Mouse (Mus musculus): Measurements from ENCODE around the gene B230217C12Rik. TPM values are rescaled to one million over a fixed set of nuclear protein-coding genes. Genes with fewer than 3 reads are reported as not detected.
"Not testable (repeated sequence)": the region's sequence is repeated elsewhere in the genome, so short reads cannot be mapped to it uniquely, and the experiment has no call there.

The B230217C12Rik gene
- total RNA-seq, 2 experiments from 2014 or later, result 0.84 to 1.0 TPM

- peak; percentile 70 to 76 for DNase-seq
- intact Hi-C loops (cut with DNase I), result no loop called here
Measured at GRCm38 (mm10) chr11:97822840-97823603, 17.6 kb upstream of the B230217C12Rik start.

DNA sequence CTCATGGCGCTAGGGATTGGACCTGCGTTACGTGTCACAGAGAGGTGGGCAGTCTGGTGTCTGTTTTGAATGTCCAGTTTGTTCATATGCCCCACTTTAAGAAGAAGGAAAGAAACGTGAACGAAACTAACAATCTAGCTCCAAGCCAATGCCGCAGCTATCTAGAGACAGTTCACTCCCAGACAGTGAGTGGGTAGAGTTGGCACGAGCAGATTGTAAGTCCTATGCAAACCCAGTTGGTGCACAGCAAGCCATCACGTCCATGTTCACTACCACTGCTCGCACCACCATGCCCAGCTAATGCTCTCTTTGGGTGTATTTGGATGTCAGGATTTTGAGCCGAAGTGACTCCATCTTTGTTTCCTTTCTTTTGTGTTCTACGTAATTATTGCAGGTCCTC is 16.4 kb upstream of the B230217C12Rik start:
- intact Hi-C loops (cut with DNase I), result no loop called here

GRCm38 (mm10) chr11:97824895-97825294 is 15.7 kb upstream of the B230217C12Rik start:
- DNase-seq, result no peak
- intact Hi-C loops (cut with DNase I), result no loop called here

More for the DNA sequence above, 16.4 kb upstream of the B230217C12Rik start:
- DNase-seq, result no peak

DNA sequence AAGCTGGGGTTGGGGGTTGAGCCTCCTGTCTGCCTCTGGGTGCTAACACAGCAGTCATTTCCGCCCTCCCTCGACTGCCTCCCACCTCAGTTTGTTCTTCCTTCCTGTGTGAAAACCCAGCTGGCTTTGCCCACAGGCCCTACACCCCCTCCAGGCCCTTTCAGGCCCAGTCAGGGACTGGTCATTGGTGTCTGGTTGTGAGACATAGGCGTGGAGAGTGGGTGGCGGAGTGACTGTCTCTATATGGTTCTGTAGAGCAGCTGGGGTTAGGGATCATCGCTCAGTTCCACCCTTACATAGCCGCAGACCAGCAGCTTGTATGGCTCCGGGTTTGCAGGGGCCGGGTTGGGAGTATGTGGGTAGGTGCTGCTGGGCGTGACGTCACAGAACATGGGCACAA is 15.3 kb upstream of the B230217C12Rik start:
- intact Hi-C loops (cut with DNase I), result no loop called here
- no peak for DNase-seq

GRCm38 (mm10) chr11:97825971-97826370 is 14.6 kb upstream of the B230217C12Rik start:
- DNase-seq, result no peak
- intact Hi-C loops (cut with DNase I), result no loop called here

- intact Hi-C loops (cut with DNase I), result no loop called here
- DNase-seq, result no peak
Measured at GRCm38 (mm10) chr11:97826414-97826813, 14.2 kb upstream of the B230217C12Rik start.

GRCm38 (mm10) chr11:97827654-97828053 is 12.9 kb upstream of the B230217C12Rik start:
- no peak for DNase-seq
- intact Hi-C loops (cut with DNase I), result no loop called here

- intact Hi-C loops (cut with DNase I), result no loop called here
- DNase-seq, result no peak
Measured at GRCm38 (mm10) chr11:97829365-97829764, 11.2 kb upstream of the B230217C12Rik start.

GRCm38 (mm10) chr11:97829913-97830476 is 10.6 kb upstream of the B230217C12Rik start:
- intact Hi-C loops (cut with DNase I), result no loop called here
- no peak for DNase-seq

DNA sequence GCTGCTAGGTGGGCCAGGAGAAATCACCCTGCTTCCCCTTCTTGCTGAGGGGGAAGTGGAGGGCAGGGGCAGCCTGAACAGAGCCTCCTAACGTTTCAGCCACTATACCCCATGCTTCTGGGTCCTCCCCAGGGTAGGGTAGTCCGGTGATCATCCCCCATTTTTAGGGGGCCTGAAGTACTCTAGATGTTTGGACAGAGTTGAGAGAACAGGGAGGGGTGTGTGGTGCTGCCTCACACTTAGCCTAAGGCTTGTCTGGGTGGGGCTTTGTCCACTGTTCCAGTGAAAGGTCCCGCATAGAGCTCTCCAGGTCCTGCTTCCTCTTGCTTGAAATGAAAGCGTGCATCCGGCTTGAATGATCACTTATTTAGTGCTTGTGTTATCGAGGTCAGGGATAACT is 10.1 kb upstream of the B230217C12Rik start:
- DNase-seq, result no peak
- intact Hi-C loops (cut with DNase I), result no loop called here

- no peak for DNase-seq
- intact Hi-C loops (cut with DNase I), result no loop called here
Measured at GRCm38 (mm10) chr11:97832001-97832400, 8.6 kb upstream of the B230217C12Rik start.

GRCm38 (mm10) chr11:97833352-97833751 is 7.2 kb upstream of the B230217C12Rik start:
- intact Hi-C loops (cut with DNase I), result no loop called here
- no peak for DNase-seq

- DNase-seq, result peak in 1 of 2 experiments; percentile 2
- intact Hi-C loops (cut with DNase I), result no loop called here
Measured at GRCm38 (mm10) chr11:97836541-97836940, 4.0 kb upstream of the B230217C12Rik start.

- intact Hi-C loops (cut with DNase I), result not testable (repeated sequence)
- peak; percentile 59 to 63 for DNase-seq
Measured at GRCm38 (mm10) chr11:97837051-97837450, 3.5 kb upstream of the B230217C12Rik start.

DNA sequence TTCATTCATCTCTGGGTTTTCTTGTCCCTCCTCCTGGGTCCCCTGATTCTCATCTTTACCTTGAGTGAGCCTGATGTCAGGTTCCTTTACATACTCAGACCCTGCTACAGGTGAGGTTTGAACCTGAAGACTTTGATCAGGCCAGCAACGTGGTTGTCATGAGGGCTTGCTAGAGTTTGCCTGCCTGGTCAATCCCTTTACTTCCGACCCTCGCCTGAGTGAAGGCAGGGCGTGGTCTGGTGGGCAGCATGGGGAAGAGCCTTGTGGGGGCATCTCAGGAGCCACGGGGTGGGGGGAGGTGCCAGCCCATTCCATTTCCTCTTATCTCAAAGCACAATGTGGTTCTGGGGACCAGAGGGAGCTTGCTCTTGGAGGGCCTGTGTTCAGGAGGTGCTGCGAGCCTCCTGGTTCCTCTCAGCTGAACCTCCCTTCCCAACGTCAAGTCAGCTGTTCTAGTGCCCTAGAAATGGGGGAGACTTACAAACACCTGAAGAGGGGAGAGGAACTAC is 2.9 kb upstream of the B230217C12Rik start:
- intact Hi-C loops (cut with DNase I), result no loop called here
- peak in 1 of 2 experiments; percentile 2 for DNase-seq

DNA sequence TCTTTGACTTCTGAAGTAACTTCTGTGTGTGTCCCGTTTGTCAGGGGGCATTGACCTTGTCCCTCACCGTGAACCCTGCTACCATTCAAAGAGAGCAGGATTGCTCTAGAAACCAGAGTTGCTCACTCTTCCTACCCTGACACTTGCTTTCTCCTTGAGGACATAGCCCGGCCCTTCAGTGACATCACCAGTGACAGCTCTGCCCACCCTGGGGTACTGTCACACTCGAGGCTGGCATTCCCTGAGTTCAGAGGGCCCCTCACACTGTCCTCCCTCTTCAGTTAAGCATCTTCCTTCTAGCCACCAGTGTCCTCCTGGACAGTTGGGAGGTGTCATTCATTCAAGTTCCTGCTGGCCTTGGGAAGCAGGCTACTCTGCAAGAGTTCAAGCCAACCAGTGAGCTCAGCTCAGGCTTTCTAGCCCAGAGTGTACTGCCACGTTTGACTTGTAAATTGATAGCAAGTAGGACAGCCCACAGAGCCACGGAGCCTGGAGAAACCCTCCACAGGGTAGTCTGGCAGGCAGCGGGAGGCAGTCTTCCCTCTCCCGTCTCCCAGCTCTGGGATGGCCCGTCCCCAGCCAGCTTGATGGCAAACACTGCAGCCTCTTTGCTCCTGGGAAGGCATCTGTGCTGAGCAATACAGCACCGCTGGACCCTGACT is 1.7 kb upstream of the B230217C12Rik start:
- no peak for DNase-seq
- intact Hi-C loops (cut with DNase I), result no loop called here

DNA sequence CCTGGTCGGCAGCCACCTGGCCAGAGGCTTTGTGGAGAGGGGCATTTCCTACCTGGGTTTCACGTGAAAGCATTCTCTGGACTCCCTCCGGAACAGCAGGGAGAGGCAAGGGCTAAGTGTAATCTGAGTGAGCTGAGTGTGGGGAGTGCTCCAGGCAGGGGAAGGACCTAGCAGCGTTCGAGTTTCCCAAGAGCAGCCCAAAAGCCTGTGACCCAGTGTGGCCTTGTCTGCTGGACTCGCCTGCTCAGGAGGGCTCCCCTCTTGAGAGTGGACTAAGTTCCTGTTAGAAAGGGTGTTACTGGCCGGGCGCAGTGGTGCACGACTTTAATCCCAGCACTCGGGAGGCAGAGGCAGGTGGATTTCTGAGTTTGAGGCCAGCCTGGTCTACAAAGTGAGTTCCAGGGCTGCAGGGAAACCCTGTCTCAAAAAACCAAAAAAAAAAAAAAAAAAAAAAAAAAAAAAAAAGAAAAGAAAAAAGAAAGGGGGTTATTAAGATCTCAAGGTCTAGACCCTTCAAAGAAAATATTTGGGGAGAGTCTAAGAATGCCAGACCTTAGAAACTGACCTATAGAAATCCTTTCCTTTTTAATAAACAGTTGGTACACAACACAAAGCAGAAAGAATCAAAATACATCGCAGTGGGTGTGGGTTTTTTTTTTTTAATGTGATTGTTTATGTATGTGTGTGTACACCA is 992 bp upstream of the B230217C12Rik start:
- intact Hi-C loops (cut with DNase I), result loop anchor here (2.0 to 5.0 kb wide), 2 partner anchors 39 to 43 kb away; partner anchors contain the start of gene Fbxo47
- DNase-seq, result peak in 1 of 2 experiments; percentile 13

GRCm38 (mm10) chr11:97840135-97840490 is 467 bp upstream of the B230217C12Rik start:
- intact Hi-C loops (cut with DNase I), result loop anchor here (2.0 to 5.0 kb wide), 2 partner anchors 39 to 42 kb away; partner anchors contain the start of gene Fbxo47
- DNase-seq, result peak in 1 of 2 experiments; percentile 10

GRCm38 (mm10) chr11:97840991-97841661 is 546 bp downstream of the B230217C12Rik start:
- DNase-seq, result peak; percentile 70 to 76
- intact Hi-C loops (cut with DNase I), result loop anchor here (2.0 to 5.0 kb wide), 2 partner anchors 40 to 41 kb away; partner anchors contain the start of gene Fbxo47

GRCm38 (mm10) chr11:97842001-97842400 is 1.4 kb downstream of the B230217C12Rik start:
- intact Hi-C loops (cut with DNase I), result loop anchor here (5.0 kb wide), 1 partner anchor 40 kb away; the partner anchor contains the start of gene Fbxo47
- no peak for DNase-seq

Data from heart, postnatal 10 days (tissue).